Mouse (Mus musculus) forebrain, embryonic 16.5 days (tissue): Measurements from ENCODE around the gene Traf4. TPM values are rescaled to one million over a fixed set of nuclear protein-coding genes. Genes with fewer than 3 reads are reported as not detected.

Experiments
- ATAC-seq: fragments of 200-750 bp; cut with Nextera tagmentation; 2 replicates; pipeline ENCODE4 v1.8.0; 2017; ENCODE audit warnings: mild to moderate bottlenecking, moderate library complexity
- H3K27ac ChIP-seq: fragments of 300-500 bp; sonication (generic); 2 replicates; pipeline ENCODE4 v1.5.1; 2014; ENCODE audit warnings: low read length, control low read depth
- H3K27me3 ChIP-seq: fragments of 300-500 bp; sonication (generic); replicated peaks from 2 replicates; pipeline ENCODE4 v1.6.1; 2014; ENCODE audit warnings: low read length; ENCODE audit not compliant: control insufficient read depth, insufficient read depth
- H3K36me3 ChIP-seq: fragments of 300-500 bp; sonication (generic); 2 replicates; pipeline ENCODE4 v1.6.1; 2014; ENCODE audit not compliant: control insufficient read depth, insufficient read depth
- H3K4me1 ChIP-seq: fragments of 300-500 bp; sonication (generic); replicated peaks from 2 replicates; pipeline ENCODE4 v1.6.1; 2014; ENCODE audit warnings: low read length; ENCODE audit not compliant: control insufficient read depth, insufficient read depth
- H3K4me2 ChIP-seq: fragments of 300-500 bp; sonication (generic); 2 replicates; pipeline ENCODE4 v1.6.1; 2014; ENCODE audit warnings: mild to moderate bottlenecking, low read length, control low read depth
- H3K4me3 ChIP-seq: fragments of 300-500 bp; sonication (generic); replicated peaks from 2 replicates; pipeline ENCODE4 v1.5.1; 2014; ENCODE audit warnings: mild to moderate bottlenecking, low read length, control low read depth
- H3K9ac ChIP-seq: fragments of 300-500 bp; sonication (generic); replicated peaks from 2 replicates; pipeline ENCODE4 v1.6.1; 2014; ENCODE audit warnings: low read depth, low read length, control low read depth
- H3K9me3 ChIP-seq: fragments of 300-500 bp; sonication (generic); 2 replicates; pipeline ENCODE4 v1.6.1; 2016; ENCODE audit warnings: low read length; ENCODE audit not compliant: control insufficient read depth
- WGBS: fragments of 180-500 bp; shearing (Covaris S2); extraction: QIAGEN DNeasy Blood & Tissue Kit; methylation state at CpG from one replicate; pipeline ENCODE4 v1.1.7; 2014; 5-methylcytosine and 5-hydroxymethylcytosine counted together
- polyA plus RNA-seq: library from polyadenylated mRNA; unstranded; fragments of >200 nt; fragmentation: Nextera tagmentation; extraction: Ambion mirVana; gene quantifications from 2 replicates; pipeline ENCODE4 v1.2.1, GENCODE M21; 2015

The Traf4 gene
- polyA plus RNA-seq, 1 experiment from 2014 or later = 124 TPM

GRCm38 (mm10) chr11:78176905-78177331 lies 11.5 kb upstream of the Traf4 start:
- H3K4me1 ChIP-seq = peaks cover 45% of the 10 kb centered on the region
- H3K9ac ChIP-seq = peak overlapping the region; percentile 54
- peak overlapping the region; percentile 68 for H3K4me2 ChIP-seq
- H3K27ac ChIP-seq = no peak overlapping the region
- peak overlapping the region; percentile 66 for H3K4me3 ChIP-seq
- ATAC-seq = 0 out of 2 replicates have a peak, but pooled peaks have one; percentile 3
- no peaks in the 10 kb centered on the region for H3K9me3 ChIP-seq
- no peaks in the 10 kb centered on the region for H3K27me3 ChIP-seq
- under 1% methylated on average over 23 of the region's 23 CpGs for WGBS
- H3K36me3 ChIP-seq = peaks cover 19% of the 10 kb centered on the region

GRCm38 (mm10) chr11:78176402-78176862 lies 11.0 kb upstream of the Traf4 start, which contains the start of the genes Nek8 and Tlcd1:
TSS of gene Nek8 (minus strand) at chr11:78176675.
TSS of gene Tlcd1 (plus strand) at chr11:78176711.
- no peaks in the 10 kb centered on the region for H3K27me3 ChIP-seq
- peak within 1 kb of the TSS; percentile 54 for H3K9ac ChIP-seq
- H3K4me1 ChIP-seq = peaks cover 42% of the 10 kb centered on the region
- peak within 1 kb of the TSS; percentile 66 for H3K4me3 ChIP-seq
- no peaks in the 10 kb centered on the region for H3K9me3 ChIP-seq
- peak; percentile 58 for ATAC-seq
- 1% methylated on average over 32 of the region's 32 CpGs for WGBS
- H3K36me3 ChIP-seq = peaks cover 19% of the 10 kb centered on the region
- peak within 1 kb of the TSS; percentile 55; the same call in 1 of the 2 replicates for H3K27ac ChIP-seq
- peak within 1 kb of the TSS; percentile 68 for H3K4me2 ChIP-seq

- no peak for ATAC-seq
- H3K4me3 ChIP-seq = peak overlapping the region; percentile 66
- peak overlapping the region; percentile 68 for H3K4me2 ChIP-seq
- no peak overlapping the region for H3K27ac ChIP-seq
- peaks cover 42% of the 10 kb centered on the region for H3K4me1 ChIP-seq
- H3K9ac ChIP-seq = peak overlapping the region; percentile 54; the same call in 1 of the 2 replicates
- no peaks in the 10 kb centered on the region for H3K27me3 ChIP-seq
- H3K36me3 ChIP-seq = peaks cover 14% of the 10 kb centered on the region
- H3K9me3 ChIP-seq = no peaks in the 10 kb centered on the region
- WGBS = 3% methylated on average over 9 of the region's 10 CpGs
These were observed 10.5 kb upstream of the Traf4 start for GRCm38 (mm10) chr11:78175771-78176401.

GRCm38 (mm10) chr11:78174506-78174905 lies 9.1 kb upstream of the Traf4 start:
- H3K27ac ChIP-seq = no peak overlapping the region
- H3K4me1 ChIP-seq = peaks cover 32% of the 10 kb centered on the region
- ATAC-seq = no peak
- 88% methylated on average over 3 of the region's 3 CpGs for WGBS
- no peak overlapping the region for H3K4me3 ChIP-seq
- no peak overlapping the region for H3K4me2 ChIP-seq
- no peaks in the 10 kb centered on the region for H3K27me3 ChIP-seq
- peaks cover under 1% of the 10 kb centered on the region; the same call in 1 of the 2 replicates for H3K36me3 ChIP-seq
- no peak overlapping the region for H3K9ac ChIP-seq
- H3K9me3 ChIP-seq = no peaks in the 10 kb centered on the region

- Histone ChIP-seq H3K9ac (no peak overlapping the region), H3K4me1 (peaks cover 15% of the 10 kb centered on the region), H3K27me3 (no peaks in the 10 kb centered on the region), H3K4me3 (no peak overlapping the region), H3K36me3 (no peaks in the 10 kb centered on the region), H3K9me3 (no peaks in the 10 kb centered on the region), H3K4me2 (no peak overlapping the region), H3K27ac (no peak overlapping the region)
- 87% methylated on average over 19 of the region's 19 CpGs for WGBS
- ATAC-seq = no peak
These were observed 7.5 kb upstream of the Traf4 start for GRCm38 (mm10) chr11:78172748-78173383.

GRCm38 (mm10) chr11:78172034-78172747 lies 6.8 kb upstream of the Traf4 start:
- no peaks in the 10 kb centered on the region for H3K9me3 ChIP-seq
- WGBS = 77% methylated on average over 16 of the region's 16 CpGs

GRCm38 (mm10) chr11:78171328-78171727 lies 5.9 kb upstream of the Traf4 start:
- WGBS = 65% methylated on average over 4 of the region's 4 CpGs
- Histone ChIP-seq H3K27ac (no peak overlapping the region), H3K9me3 (no peaks in the 10 kb centered on the region), H3K9ac (no peak overlapping the region), H3K4me1 (0 out of 2 replicates have a peak, but pooled peaks cover 2% of the 10 kb centered on the region), H3K27me3 (no peaks in the 10 kb centered on the region), H3K4me3 (no peak overlapping the region), H3K36me3 (no peaks in the 10 kb centered on the region), H3K4me2 (no peak overlapping the region)
- ATAC-seq = no peak

More at GRCm38 (mm10) chr11:78172034-78172747, 6.8 kb upstream of the Traf4 start:
- Histone ChIP-seq H3K36me3 (no peaks in the 10 kb centered on the region), H3K4me2 (no peak overlapping the region), H3K4me3 (no peak overlapping the region), H3K27me3 (no peaks in the 10 kb centered on the region), H3K9ac (no peak overlapping the region), H3K4me1 (peaks cover 8% of the 10 kb centered on the region), H3K27ac (no peak overlapping the region)
- ATAC-seq = no peak

GRCm38 (mm10) chr11:78170306-78170705 lies 4.9 kb upstream of the Traf4 start:
- Histone ChIP-seq H3K9ac (no peak overlapping the region), H3K9me3 (no peaks in the 10 kb centered on the region), H3K4me1 (peaks cover 8% of the 10 kb centered on the region), H3K27ac (no peak overlapping the region), H3K27me3 (no peaks in the 10 kb centered on the region), H3K36me3 (no peaks in the 10 kb centered on the region), H3K4me2 (no peak overlapping the region), H3K4me3 (no peak overlapping the region)
- no peak for ATAC-seq
- WGBS = 94% methylated on average over 15 of the region's 15 CpGs
